Mouse (Mus musculus) midbrain, postnatal 0 days (tissue): ENCODE results near the gene Rmi1. TPM values are rescaled to one million over a fixed set of nuclear protein-coding genes. Genes with fewer than 3 reads are reported as not detected.

Experiments
- ATAC-seq: fragments of 200-750 bp; cut with Nextera tagmentation; 2 replicates; pipeline ENCODE4 v1.8.0; 2017; ENCODE audit warnings: moderate number of reproducible peaks, mild to moderate bottlenecking, moderate TSS enrichment, moderate library complexity; ENCODE audit not compliant: low FRiP score
- DNase-seq: peaks from one replicate; pipeline ENCODE4 v3.0.0-alpha.2; 2015; ENCODE audit warnings: low spot score
- H3K27ac ChIP-seq: fragments of 300-500 bp; sonication (generic); 2 replicates; pipeline ENCODE4 v1.5.1; 2014; ENCODE audit warnings: low read depth, mild to moderate bottlenecking, low read length, mixed read lengths
- H3K27me3 ChIP-seq: fragments of 300-500 bp; sonication (generic); 2 replicates; pipeline ENCODE4 v1.6.1; 2014; ENCODE audit warnings: low read length, control low read depth, mixed read lengths; ENCODE audit not compliant: insufficient read depth
- H3K36me3 ChIP-seq: fragments of 300-500 bp; sonication (generic); 2 replicates; pipeline ENCODE4 v1.6.1; 2014; ENCODE audit warnings: low read length, control low read depth, mixed read lengths; ENCODE audit not compliant: insufficient read depth
- H3K4me1 ChIP-seq: fragments of 300-500 bp; sonication (generic); 2 replicates; pipeline ENCODE4 v1.6.1; 2014; ENCODE audit warnings: mild to moderate bottlenecking, control low read depth, antibody characterized with exemption, low read length, mixed read lengths; ENCODE audit not compliant: insufficient read depth
- H3K4me2 ChIP-seq: fragments of 300-500 bp; sonication (generic); 2 replicates; pipeline ENCODE4 v1.6.1; 2014; ENCODE audit warnings: low read depth, mild to moderate bottlenecking, low read length, mixed read lengths; ENCODE audit not compliant: poor library complexity, severe bottlenecking
- H3K4me3 ChIP-seq: fragments of 300-500 bp; sonication (generic); 2 replicates; pipeline ENCODE4 v1.5.1; 2014; ENCODE audit warnings: low read depth, mild to moderate bottlenecking, low read length, moderate library complexity
- H3K9ac ChIP-seq: fragments of 300-500 bp; sonication (generic); replicated peaks from 2 replicates; pipeline ENCODE4 v1.6.1; 2014; ENCODE audit warnings: mild to moderate bottlenecking, low read length, moderate library complexity, mixed read lengths; ENCODE audit not compliant: poor library complexity, severe bottlenecking
- H3K9me3 ChIP-seq: fragments of 300-500 bp; sonication (generic); 2 replicates; pipeline ENCODE4 v1.6.1; 2016; ENCODE audit warnings: low read length, control low read depth
- CTCF ChIP-seq: IDR thresholded peaks from 2 replicates; pipeline ENCODE4 v1.5.1; 2016; ENCODE audit warnings: antibody characterized with exemption, mild to moderate bottlenecking
- WGBS: fragments of 180-500 bp; shearing (Covaris S2); extraction: QIAGEN DNeasy Blood & Tissue Kit; methylation state at CpG from one replicate; pipeline ENCODE4 v1.1.7; 2014; 5-methylcytosine and 5-hydroxymethylcytosine counted together
- polyA plus RNA-seq: library from polyadenylated mRNA; unstranded; fragments of >200 nt; fragmentation: Nextera tagmentation; extraction: Ambion mirVana; gene quantifications from 2 replicates; pipeline ENCODE4 v1.2.1, GENCODE M21; 2015
- total RNA-seq: library from RNA; depleted of rRNA; stranded (reverse); fragments of >200 nt; gene quantifications from 2 replicates; pipeline ENCODE4 v1.2.3, GENCODE M21; 2014

The Rmi1 gene
- total and polyA plus RNA-seq, 2 experiments from 2014 or later, result 17.8 to 20.3 TPM

DNA sequence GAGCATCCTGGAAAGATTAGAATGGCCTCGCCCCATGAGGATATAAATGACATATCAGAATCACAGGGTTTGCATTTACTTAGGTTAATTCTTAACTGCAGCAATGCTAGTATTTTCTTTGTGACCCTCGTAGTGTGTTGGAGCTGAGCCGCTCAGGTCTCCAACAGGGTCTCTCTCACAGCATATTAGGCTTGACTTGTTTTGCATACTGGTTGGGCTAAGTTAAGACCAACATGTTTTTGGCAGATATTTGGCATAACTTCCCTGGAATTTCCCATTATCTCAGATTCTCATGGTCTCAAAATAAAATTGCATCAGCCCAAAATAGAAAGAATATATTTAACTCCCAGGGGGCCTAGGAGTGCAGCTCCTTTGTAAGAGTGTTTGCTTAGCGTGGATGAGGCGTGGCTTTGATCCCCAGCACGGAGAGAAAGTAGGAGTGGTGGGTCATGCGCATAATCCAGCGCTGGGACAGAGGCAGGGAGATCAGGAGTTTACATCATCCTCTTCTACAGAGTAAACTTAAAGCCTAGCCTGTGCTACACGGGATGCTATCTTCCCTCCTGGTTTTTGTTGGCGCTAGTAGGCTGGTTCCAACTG lies 21.1 kb downstream of the Rmi1 start:
- DNase-seq (no peak), ATAC-seq (no peak)
- no peak overlapping the region for H3K27ac ChIP-seq
- H3K4me3 ChIP-seq, result no peak overlapping the region
- no peak for TF ChIP-seq CTCF
- H3K9ac ChIP-seq, result no peak overlapping the region
- H3K36me3 ChIP-seq, result no peaks in the 10 kb centered on the region
- WGBS, result 55% methylated on average over 10 of the region's 10 CpGs
- H3K4me2 ChIP-seq, result no peak overlapping the region
- H3K4me1 ChIP-seq, result peaks cover 3% of the 10 kb centered on the region; the same call in 1 of the 2 replicates
- H3K27me3 ChIP-seq, result no peaks in the 10 kb centered on the region
- no peaks in the 10 kb centered on the region for H3K9me3 ChIP-seq

DNA sequence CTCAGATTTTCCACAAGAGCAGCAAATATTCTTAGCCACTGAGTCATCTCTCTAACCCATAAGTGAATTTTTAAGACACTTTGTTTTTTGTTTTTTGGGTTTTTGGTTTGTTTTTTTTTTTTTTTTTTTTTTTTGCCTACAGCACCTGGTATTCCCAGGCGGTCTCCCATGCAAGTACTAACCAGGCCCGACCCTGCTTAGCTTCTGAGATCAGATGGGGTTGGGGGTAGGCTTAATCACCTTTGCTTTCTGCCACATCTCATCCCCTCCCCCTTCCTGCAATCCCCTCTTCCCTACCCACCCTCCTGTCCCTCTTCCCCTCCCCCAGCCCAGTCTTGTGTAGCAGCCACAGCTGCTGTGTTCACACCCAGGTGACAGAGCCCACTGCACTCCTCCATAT lies 37.7 kb downstream of the Rmi1 start:
- ATAC-seq (no peak), DNase-seq (no peak)
- Histone ChIP-seq H3K4me1 (no peaks in the 10 kb centered on the region), H3K4me3 (no peak overlapping the region), H3K4me2 (no peak overlapping the region), H3K9me3 (no peaks in the 10 kb centered on the region), H3K9ac (no peak overlapping the region), H3K27ac (no peak overlapping the region), H3K27me3 (no peaks in the 10 kb centered on the region), H3K36me3 (no peaks in the 10 kb centered on the region)
- TF ChIP-seq CTCF, result no peak
- WGBS, result 69% methylated on average over 2 of the region's 2 CpGs

DNA sequence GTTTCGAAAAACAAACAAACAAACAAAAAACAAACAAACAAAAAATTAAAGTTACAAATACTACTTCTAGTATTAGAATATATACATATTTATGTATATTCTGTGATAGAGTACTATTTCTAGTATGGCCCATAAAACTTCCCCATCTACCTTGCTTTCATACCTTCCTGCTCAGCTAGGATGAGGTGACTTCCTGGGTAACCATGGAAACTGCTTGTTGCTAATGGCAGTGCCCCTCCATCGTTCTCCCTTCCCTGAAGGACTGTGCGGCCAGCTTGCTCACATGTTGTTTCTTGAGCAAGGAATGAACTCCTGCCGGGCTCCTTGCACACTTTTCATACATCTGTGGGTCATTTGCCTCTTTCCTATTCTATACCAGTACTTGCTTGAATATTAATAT lies 41.3 kb downstream of the Rmi1 start:
- no peaks in the 10 kb centered on the region for H3K9me3 ChIP-seq
- no peaks in the 10 kb centered on the region for H3K4me1 ChIP-seq
- no peak overlapping the region for H3K4me2 ChIP-seq
- no peak overlapping the region for H3K4me3 ChIP-seq
- TF ChIP-seq CTCF, result no peak
- no peaks in the 10 kb centered on the region for H3K36me3 ChIP-seq
- H3K9ac ChIP-seq, result no peak overlapping the region
- DNase-seq (peak; percentile 40), ATAC-seq (no peak)
- 47% methylated on average over 4 of the region's 4 CpGs for WGBS
- H3K27me3 ChIP-seq, result no peaks in the 10 kb centered on the region
- H3K27ac ChIP-seq, result no peak overlapping the region; the same call in 1 of the 2 replicates

DNA sequence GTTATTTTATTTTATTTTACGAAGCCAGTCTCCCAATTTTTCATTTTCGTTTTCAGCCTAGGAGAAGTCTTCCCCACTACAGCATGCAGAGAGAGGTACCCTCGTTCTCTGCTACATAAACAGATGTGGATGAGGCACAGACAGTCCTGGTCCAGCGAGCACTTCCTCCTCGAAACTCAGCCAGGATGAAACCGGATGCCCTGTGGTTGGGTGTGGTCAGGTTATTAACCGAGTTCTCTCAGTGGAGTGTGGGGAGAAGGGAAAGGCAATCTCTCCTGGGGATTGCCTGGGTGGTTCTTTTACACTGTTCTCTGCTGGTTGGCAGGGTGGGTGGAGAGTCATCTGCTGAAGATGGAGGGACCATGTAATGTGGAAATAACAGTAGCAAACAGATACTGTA lies 41.7 kb downstream of the Rmi1 start:
- peak overlapping the region; percentile 18; the same call in 1 of the 2 replicates for H3K27ac ChIP-seq
- no peaks in the 10 kb centered on the region for H3K4me1 ChIP-seq
- TF ChIP-seq CTCF, result no peak
- 63% methylated on average over 7 of the region's 7 CpGs for WGBS
- H3K4me3 ChIP-seq, result no peak overlapping the region
- H3K9me3 ChIP-seq, result no peaks in the 10 kb centered on the region
- H3K4me2 ChIP-seq, result no peak overlapping the region
- H3K36me3 ChIP-seq, result no peaks in the 10 kb centered on the region
- no peak for ATAC-seq
- no peak for DNase-seq
- H3K9ac ChIP-seq, result no peak overlapping the region
- H3K27me3 ChIP-seq, result no peaks in the 10 kb centered on the region

DNA sequence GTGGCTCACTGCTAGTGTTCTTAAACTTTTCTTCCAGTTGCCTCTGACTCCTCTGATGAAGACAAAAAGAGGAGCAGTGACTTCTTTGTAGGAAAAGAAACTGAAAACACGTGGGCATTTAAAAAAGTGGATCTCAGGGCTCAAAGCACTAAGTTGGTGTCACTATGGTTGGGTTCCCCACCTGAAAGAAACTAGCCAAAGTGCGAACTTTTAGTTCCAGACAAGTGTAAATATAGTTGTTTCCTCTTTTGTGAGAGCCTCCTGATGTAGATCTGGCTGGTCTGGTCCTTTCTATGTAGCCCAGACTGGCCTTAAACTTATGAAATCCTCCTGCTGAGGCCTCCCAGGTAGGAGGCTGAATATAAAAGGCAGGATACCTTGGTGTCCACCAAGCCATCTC lies 44.5 kb downstream of the Rmi1 start:
- H3K4me3 ChIP-seq, result no peak overlapping the region

DNA sequence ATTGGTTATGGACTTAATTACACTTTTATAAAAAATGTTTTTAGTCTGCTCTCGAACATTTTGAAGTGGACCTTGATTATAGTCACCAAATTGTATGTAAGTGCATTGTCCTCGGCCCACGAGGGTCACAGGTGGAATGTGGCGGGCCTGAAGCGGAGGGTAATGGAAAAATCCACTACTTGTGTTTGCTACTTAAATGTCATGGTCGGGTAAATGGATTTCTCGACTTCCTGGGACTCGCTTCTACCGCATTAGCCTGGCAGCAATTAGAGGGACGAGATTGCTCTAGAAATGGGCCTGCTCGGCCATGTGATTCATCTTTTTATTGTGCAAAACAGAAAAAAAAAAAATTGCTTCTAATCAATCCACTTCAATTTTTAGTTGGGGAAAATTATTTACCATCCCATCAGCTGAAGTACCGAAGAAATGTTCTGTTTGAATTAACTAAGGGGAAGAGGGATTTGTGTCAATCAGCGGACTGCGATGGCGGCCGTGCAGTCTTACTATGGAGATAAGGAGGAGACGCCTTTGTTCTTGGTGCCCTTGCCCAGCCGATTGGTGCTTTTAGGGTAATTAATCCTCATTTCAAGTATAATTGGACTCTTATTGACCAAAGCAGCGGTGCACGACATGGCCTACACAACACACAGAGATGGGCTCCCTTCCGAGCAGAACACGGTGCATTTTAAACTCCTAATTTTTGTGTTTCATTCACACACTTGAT lies 48.6 kb downstream of the Rmi1 start:
- H3K27ac ChIP-seq, result no peak overlapping the region
- H3K36me3 ChIP-seq, result no peaks in the 10 kb centered on the region
- WGBS, result 52% methylated on average over 22 of the region's 22 CpGs
- DNase-seq, result no peak
- H3K9me3 ChIP-seq, result no peaks in the 10 kb centered on the region
- H3K4me1 ChIP-seq, result no peaks in the 10 kb centered on the region
- no peak for TF ChIP-seq CTCF
- no peak overlapping the region for H3K9ac ChIP-seq
- ATAC-seq, result no peak
- H3K4me2 ChIP-seq, result no peak overlapping the region
- H3K27me3 ChIP-seq, result peaks cover 11% of the 10 kb centered on the region; the same call in 1 of the 2 replicates
- H3K4me3 ChIP-seq, result no peak overlapping the region

More for the DNA sequence above, 44.5 kb downstream of the Rmi1 start:
- H3K27me3 ChIP-seq, result 0 out of 2 replicates have a peak, but pooled peaks cover 4% of the 10 kb centered on the region
- H3K36me3 ChIP-seq, result no peaks in the 10 kb centered on the region
- no peak overlapping the region for H3K9ac ChIP-seq
- no peaks in the 10 kb centered on the region for H3K9me3 ChIP-seq
- no peaks in the 10 kb centered on the region for H3K4me1 ChIP-seq
- H3K27ac ChIP-seq, result no peak overlapping the region
- ATAC-seq (no peak), DNase-seq (no peak)
- H3K4me2 ChIP-seq, result no peak overlapping the region
- TF ChIP-seq CTCF, result no peak
- WGBS, result 76% methylated on average over 2 of the region's 2 CpGs
